Mouse (Mus musculus): ENCODE results near the gene Nt5c3b. TPM values are rescaled to one million over a fixed set of nuclear protein-coding genes. Genes with fewer than 3 reads are reported as not detected.

Nt5c3b gene
- polyA plus RNA-seq, 1 experiment from 2014 or later = 70.4 TPM

DNA sequence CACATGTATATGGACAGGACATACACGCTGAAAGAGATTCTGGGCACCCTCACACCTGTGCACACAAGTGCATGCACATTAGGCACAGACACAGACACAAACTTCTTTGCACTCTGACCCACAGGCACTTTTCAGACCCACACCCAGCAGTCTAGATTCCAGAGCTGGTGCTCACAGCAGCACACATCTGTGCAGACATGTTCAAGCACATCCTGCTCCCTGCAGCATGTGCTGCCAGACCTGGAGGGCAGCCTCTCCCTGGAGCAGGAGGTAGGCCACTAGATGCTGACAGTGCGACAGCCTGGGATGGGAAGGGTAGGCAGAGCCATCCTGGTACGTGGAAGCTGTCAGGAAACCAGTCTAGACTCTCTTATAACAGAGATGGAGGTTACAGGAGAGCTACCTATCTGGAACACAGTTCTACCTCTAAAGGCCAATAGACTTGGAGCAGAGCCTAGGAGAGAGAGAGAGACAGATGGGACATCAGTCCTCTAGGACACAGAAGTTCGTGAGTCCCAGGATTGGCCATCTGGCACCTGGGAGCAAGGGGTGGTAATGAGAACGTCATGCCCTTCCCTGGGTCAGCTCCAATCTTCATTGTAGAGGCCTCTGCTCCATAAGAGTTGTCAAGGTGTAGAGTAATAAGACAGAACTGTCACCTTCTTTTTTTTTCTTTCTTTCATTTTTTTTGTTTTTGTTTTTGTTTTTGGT, 34.5 kb downstream of the Nt5c3b start:
- Histone ChIP-seq H3K9ac (ENCODE audit: low read depth, low read length) (no peak overlapping the region), H3K9me3 (ENCODE audit: control insufficient read depth, low read length) (no peaks in the 10 kb centered on the region), H3K4me3 (ENCODE audit: low read depth, low read length) (no peak overlapping the region), H3K4me1 (replicated peaks; ENCODE audit: control insufficient read depth, insufficient read depth, low read length) (peaks cover 22% of the 10 kb centered on the region), H3K27ac (ENCODE audit: low read depth, low read length) (no peak overlapping the region), H3K4me2 (no peak overlapping the region), H3K36me3 (ENCODE audit: control insufficient read depth, insufficient read depth, low read length) (peaks cover 5% of the 10 kb centered on the region), H3K27me3 (replicated peaks; ENCODE audit: control insufficient read depth, insufficient read depth, low read length) (no peaks in the 10 kb centered on the region)
- ATAC-seq (replicated peaks; ENCODE audit: low FRiP score) (no peak), DNase-seq (ENCODE audit: low spot score) (no peak)
- 80% methylated on average over 5 of the region's 5 CpGs for WGBS

GRCm38 (mm10) chr11:100406273-100406672, 35.3 kb downstream of the Nt5c3b start:
- Histone ChIP-seq H3K36me3 (ENCODE audit: control insufficient read depth, insufficient read depth, low read length) (peaks cover 5% of the 10 kb centered on the region), H3K4me3 (ENCODE audit: low read depth, low read length) (no peak overlapping the region), H3K27me3 (replicated peaks; ENCODE audit: control insufficient read depth, insufficient read depth, low read length) (no peaks in the 10 kb centered on the region), H3K4me2 (no peak overlapping the region), H3K9me3 (ENCODE audit: control insufficient read depth, low read length) (no peaks in the 10 kb centered on the region), H3K9ac (ENCODE audit: low read depth, low read length) (no peak overlapping the region), H3K4me1 (replicated peaks; ENCODE audit: control insufficient read depth, insufficient read depth, low read length) (peaks cover 22% of the 10 kb centered on the region), H3K27ac (ENCODE audit: low read depth, low read length) (no peak overlapping the region)
- WGBS = 82% methylated on average over 8 of the region's 8 CpGs
- DNase-seq (ENCODE audit: low spot score) (no peak), ATAC-seq (replicated peaks; ENCODE audit: low FRiP score) (no peak)

DNA sequence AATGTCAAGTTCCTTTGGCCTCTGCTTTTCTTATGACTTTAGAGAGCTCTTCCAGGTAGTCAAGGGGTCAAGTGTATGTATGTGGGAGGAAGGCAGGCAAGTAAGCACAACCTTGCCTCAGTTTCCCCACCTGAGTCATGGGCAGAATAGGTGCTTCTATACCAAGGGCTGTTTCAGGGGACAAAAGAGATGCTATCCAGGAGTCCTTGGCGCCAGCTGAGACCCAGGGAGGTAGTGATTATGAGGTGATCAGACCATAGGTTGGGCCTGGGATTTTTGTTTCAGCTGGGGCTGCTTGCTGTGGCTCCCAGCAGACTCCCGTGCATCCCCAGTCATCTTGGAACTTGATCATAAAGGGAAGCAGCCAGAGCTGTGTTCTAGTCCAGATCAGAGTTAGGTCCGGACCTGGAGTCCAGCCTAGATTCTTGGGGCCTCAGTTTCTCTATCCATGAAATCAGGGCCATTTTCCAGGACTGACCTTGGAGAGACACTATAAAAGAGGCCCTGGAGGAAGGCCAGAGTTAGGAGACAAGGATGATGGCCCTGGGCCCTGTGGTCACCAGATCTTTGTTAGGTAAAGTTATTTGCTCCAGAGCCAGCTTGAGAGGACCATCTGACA, 37.0 kb downstream of the Nt5c3b start:
- Histone ChIP-seq H3K9ac (ENCODE audit: low read depth, low read length) (no peak overlapping the region), H3K4me2 (no peak overlapping the region), H3K4me1 (replicated peaks; ENCODE audit: control insufficient read depth, insufficient read depth, low read length) (peaks cover 22% of the 10 kb centered on the region), H3K4me3 (ENCODE audit: low read depth, low read length) (no peak overlapping the region), H3K9me3 (ENCODE audit: control insufficient read depth, low read length) (no peaks in the 10 kb centered on the region), H3K27ac (ENCODE audit: low read depth, low read length) (no peak overlapping the region), H3K36me3 (ENCODE audit: control insufficient read depth, insufficient read depth, low read length) (peaks cover 5% of the 10 kb centered on the region), H3K27me3 (replicated peaks; ENCODE audit: control insufficient read depth, insufficient read depth, low read length) (no peaks in the 10 kb centered on the region)
- DNase-seq (ENCODE audit: low spot score) (no peak), ATAC-seq (replicated peaks; ENCODE audit: low FRiP score) (no peak)
- 78% methylated on average over 3 of the region's 3 CpGs for WGBS

DNA sequence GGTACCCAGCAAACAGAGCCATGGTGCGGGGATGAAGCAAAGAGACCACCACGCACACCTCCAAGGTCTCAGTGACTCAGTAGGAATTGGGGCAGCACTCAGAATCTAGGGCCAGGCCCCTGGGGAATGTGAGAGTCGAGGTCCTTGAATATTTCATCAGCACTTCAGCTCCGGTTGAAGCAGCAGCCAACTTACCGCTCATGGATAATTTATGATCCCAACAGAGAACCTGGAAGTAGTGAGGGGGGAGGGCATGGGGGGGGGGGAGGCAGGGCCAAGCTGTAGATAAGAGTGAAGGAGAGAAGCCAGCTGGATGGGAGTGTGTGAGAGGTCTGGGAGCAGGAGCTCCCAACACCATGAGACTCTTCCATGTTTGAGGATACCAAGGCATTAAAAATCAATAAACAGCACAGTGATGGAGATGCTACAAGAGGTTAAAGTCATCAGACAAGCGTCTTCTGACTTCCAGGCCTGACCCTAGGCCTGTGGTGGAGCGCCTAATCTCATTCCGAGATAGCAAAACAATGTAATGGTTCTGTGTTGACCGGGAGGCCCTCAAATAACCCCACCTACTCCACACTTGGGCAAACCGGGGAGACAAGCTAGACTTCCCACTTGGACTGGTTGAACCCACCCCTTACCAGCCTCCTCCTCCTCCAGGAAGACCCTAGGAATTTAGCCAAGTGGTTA, 38.0 kb downstream of the Nt5c3b start:
- Histone ChIP-seq H3K4me2 (no peak overlapping the region), H3K36me3 (ENCODE audit: control insufficient read depth, insufficient read depth, low read length) (no peaks in the 10 kb centered on the region), H3K4me1 (replicated peaks; ENCODE audit: control insufficient read depth, insufficient read depth, low read length) (peaks cover 24% of the 10 kb centered on the region), H3K4me3 (ENCODE audit: low read depth, low read length) (no peak overlapping the region), H3K9ac (ENCODE audit: low read depth, low read length) (no peak overlapping the region), H3K9me3 (ENCODE audit: control insufficient read depth, low read length) (no peaks in the 10 kb centered on the region), H3K27ac (ENCODE audit: low read depth, low read length) (no peak overlapping the region), H3K27me3 (replicated peaks; ENCODE audit: control insufficient read depth, insufficient read depth, low read length) (no peaks in the 10 kb centered on the region)
- 56% methylated on average over 10 of the region's 10 CpGs for WGBS
- no peak for DNase-seq (ENCODE audit: low spot score)
- ATAC-seq (replicated peaks; ENCODE audit: low FRiP score) = no peak

DNA sequence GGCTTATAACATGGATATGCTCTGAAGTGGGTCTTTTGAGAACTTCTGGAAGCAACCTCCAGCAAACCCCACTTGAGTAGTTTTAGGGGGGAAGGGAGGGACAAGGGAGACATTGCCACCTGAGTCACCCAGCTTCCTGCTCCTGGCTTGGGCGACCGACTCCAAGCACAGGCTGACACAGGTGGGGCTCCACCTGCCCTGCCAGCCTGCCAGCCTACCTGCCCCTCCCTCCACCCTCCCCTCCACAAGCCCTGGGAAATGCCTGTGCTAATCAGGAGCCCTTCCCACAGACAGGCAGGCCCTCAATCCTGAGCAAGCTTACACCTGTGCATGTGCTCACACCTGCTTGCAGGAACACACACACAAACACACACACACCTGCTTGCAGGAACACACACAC, 38.9 kb downstream of the Nt5c3b start:
- H3K4me2 ChIP-seq = peak overlapping the region; percentile 46
- H3K4me3 ChIP-seq (ENCODE audit: low read depth, low read length) = no peak overlapping the region
- WGBS = 53% methylated on average over 2 of the region's 2 CpGs
- H3K27me3 ChIP-seq (replicated peaks; ENCODE audit: control insufficient read depth, insufficient read depth, low read length) = no peaks in the 10 kb centered on the region
- peak overlapping the region; percentile 4; the same call in 1 of the 2 replicates for H3K27ac ChIP-seq (ENCODE audit: low read depth, low read length)
- H3K9me3 ChIP-seq (ENCODE audit: control insufficient read depth, low read length) = no peaks in the 10 kb centered on the region
- H3K9ac ChIP-seq (ENCODE audit: low read depth, low read length) = peak overlapping the region; percentile 30; the same call in 1 of the 2 replicates
- no peaks in the 10 kb centered on the region for H3K36me3 ChIP-seq (ENCODE audit: control insufficient read depth, insufficient read depth, low read length)
- peaks cover 24% of the 10 kb centered on the region for H3K4me1 ChIP-seq (replicated peaks; ENCODE audit: control insufficient read depth, insufficient read depth, low read length)
- no peak for ATAC-seq (replicated peaks; ENCODE audit: low FRiP score)
- DNase-seq (ENCODE audit: low spot score) = no peak

GRCm38 (mm10) chr11:100402240-100402639, 39.4 kb downstream of the Nt5c3b start:
- DNase-seq (ENCODE audit: low spot score) (no peak), ATAC-seq (replicated peaks; ENCODE audit: low FRiP score) (peak; percentile 35; the same call in 1 of the 2 replicates)
- 15% methylated on average over 6 of the region's 6 CpGs for WGBS
- Histone ChIP-seq H3K4me2 (peak overlapping the region; percentile 46), H3K27ac (ENCODE audit: low read depth, low read length) (peak overlapping the region; percentile 4; the same call in 1 of the 2 replicates), H3K4me1 (replicated peaks; ENCODE audit: control insufficient read depth, insufficient read depth, low read length) (peaks cover 24% of the 10 kb centered on the region), H3K36me3 (ENCODE audit: control insufficient read depth, insufficient read depth, low read length) (no peaks in the 10 kb centered on the region), H3K9me3 (ENCODE audit: control insufficient read depth, low read length) (no peaks in the 10 kb centered on the region), H3K27me3 (replicated peaks; ENCODE audit: control insufficient read depth, insufficient read depth, low read length) (no peaks in the 10 kb centered on the region), H3K4me3 (ENCODE audit: low read depth, low read length) (no peak overlapping the region), H3K9ac (ENCODE audit: low read depth, low read length) (peak overlapping the region; percentile 30; the same call in 1 of the 2 replicates)

DNA sequence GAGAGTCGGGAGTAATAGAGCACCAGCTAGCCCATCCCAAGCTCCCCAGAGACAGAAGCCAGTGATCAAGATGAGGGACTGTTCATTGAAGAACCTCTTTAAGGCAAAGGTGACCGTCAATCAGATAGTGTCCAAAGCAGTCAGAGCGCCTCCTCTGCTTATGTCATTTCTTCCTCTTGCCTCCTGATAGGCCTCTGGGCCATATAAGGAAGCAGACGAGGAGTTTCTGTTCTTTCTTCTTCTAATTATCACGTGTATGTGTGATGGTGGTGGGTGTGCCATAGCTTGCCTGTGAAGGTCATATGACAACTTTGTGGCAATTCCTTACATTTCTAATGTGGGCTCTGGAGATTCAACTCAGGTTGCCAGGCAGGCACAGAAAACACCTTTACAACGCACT, 40.8 kb downstream of the Nt5c3b start:
- DNase-seq (ENCODE audit: low spot score) (no peak), ATAC-seq (replicated peaks; ENCODE audit: low FRiP score) (no peak)
- Histone ChIP-seq H3K27ac (ENCODE audit: low read depth, low read length) (no peak overlapping the region), H3K9ac (ENCODE audit: low read depth, low read length) (no peak overlapping the region), H3K4me3 (ENCODE audit: low read depth, low read length) (no peak overlapping the region), H3K4me2 (no peak overlapping the region), H3K36me3 (ENCODE audit: control insufficient read depth, insufficient read depth, low read length) (no peaks in the 10 kb centered on the region), H3K27me3 (replicated peaks; ENCODE audit: control insufficient read depth, insufficient read depth, low read length) (no peaks in the 10 kb centered on the region), H3K4me1 (replicated peaks; ENCODE audit: control insufficient read depth, insufficient read depth, low read length) (peaks cover 27% of the 10 kb centered on the region), H3K9me3 (ENCODE audit: control insufficient read depth, low read length) (no peaks in the 10 kb centered on the region)
- WGBS = 56% methylated on average over 6 of the region's 6 CpGs

GRCm38 (mm10) chr11:100399727-100400538, 41.7 kb downstream of the Nt5c3b start:
- no peaks in the 10 kb centered on the region for H3K36me3 ChIP-seq (ENCODE audit: control insufficient read depth, insufficient read depth, low read length)
- no peaks in the 10 kb centered on the region for H3K9me3 ChIP-seq (ENCODE audit: control insufficient read depth, low read length)
- ATAC-seq (replicated peaks; ENCODE audit: low FRiP score) (no peak), DNase-seq (ENCODE audit: low spot score) (no peak)
- no peaks in the 10 kb centered on the region for H3K27me3 ChIP-seq (replicated peaks; ENCODE audit: control insufficient read depth, insufficient read depth, low read length)
- H3K4me2 ChIP-seq = no peak overlapping the region
- WGBS = 75% methylated on average over 12 of the region's 12 CpGs
- no peak overlapping the region for H3K9ac ChIP-seq (ENCODE audit: low read depth, low read length)
- H3K4me3 ChIP-seq (ENCODE audit: low read depth, low read length) = no peak overlapping the region
- H3K27ac ChIP-seq (ENCODE audit: low read depth, low read length) = no peak overlapping the region
- peaks cover 36% of the 10 kb centered on the region for H3K4me1 ChIP-seq (replicated peaks; ENCODE audit: control insufficient read depth, insufficient read depth, low read length)
